ENCODE assay signal across 8 mouse cellular contexts in the genomic region with DNA sequence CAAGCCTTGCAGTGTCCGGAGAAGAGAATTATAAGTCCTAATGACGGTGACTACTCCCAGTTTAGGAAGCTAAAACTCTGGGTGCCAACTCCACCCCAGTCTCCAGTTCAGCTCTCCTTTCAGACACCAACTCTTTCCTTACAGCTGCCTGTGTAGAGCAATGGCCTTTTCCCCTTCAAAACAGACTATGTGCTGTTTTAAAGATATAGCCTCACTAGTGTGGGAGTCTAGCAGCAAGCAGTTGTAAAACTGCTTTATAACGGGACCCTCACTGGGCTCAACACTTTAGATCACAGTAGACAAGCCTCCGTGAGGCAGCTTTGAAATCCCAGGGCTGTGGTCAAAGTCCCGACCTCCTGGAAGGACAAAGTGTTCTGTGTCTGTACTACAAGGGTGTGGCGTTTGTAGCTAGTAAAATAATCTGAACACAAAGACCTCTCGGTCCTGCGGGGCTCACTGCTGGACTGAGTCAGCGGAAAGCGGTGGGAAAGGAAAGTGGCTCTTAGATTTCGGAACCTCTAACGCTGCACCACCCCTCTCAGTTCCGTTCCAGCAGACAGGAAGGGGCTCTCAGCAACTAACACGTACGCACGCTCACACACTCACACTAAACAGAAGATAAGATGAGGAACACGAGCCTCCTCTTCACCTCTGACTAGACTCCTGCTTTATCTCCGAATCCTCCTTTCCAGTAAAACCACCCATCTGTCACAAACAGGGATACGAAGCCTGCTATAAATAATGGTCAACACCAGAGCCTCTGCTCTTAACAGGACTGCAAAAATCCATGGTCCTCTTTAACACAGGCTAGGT. TPM values are rescaled to one million over a fixed set of nuclear protein-coding genes. Genes with fewer than 3 reads are reported as not detected.
DNase-seq lines count a peak whose midpoint lies in the region; ATAC-seq and TF ChIP-seq lines count a peak whose summit lies in the region.

No protein-coding gene starts in this region.

- no peaks in the 10 kb centered on the region for H3K36me3 ChIP-seq in heart, embryonic 13.5 days
- H3K36me3 ChIP-seq in kidney, embryonic 15.5 days = no peaks in the 10 kb centered on the region
- no peaks in the 10 kb centered on the region for H3K36me3 ChIP-seq in lung, postnatal 0 days (ENCODE audit: insufficient read depth, low read length)

- H3K27me3 ChIP-seq in heart, embryonic 13.5 days (replicated peaks) = no peaks in the 10 kb centered on the region
- H3K27me3 ChIP-seq in kidney, embryonic 15.5 days = no peaks in the 10 kb centered on the region
- H3K27me3 ChIP-seq in lung, postnatal 0 days (replicated peaks; ENCODE audit: insufficient read depth, low read length) = no peaks in the 10 kb centered on the region

- peak overlapping the region; percentile 71 for H3K4me2 ChIP-seq in heart, embryonic 13.5 days
- peak overlapping the region; percentile 59 for H3K4me2 ChIP-seq in kidney, embryonic 15.5 days
- peak overlapping the region; percentile 59 for H3K4me2 ChIP-seq in lung, postnatal 0 days (replicated peaks; ENCODE audit: low read depth, low read length)

- 10% methylated on average over 19 of the region's 19 CpGs for WGBS in heart, embryonic 13.5 days
- WGBS in kidney, embryonic 15.5 days = 6% methylated on average over 19 of the region's 19 CpGs
- 10% methylated on average over 19 of the region's 19 CpGs for WGBS in lung, postnatal 0 days
- WGBS in olfactory bulb, adult 2 months = 15% methylated on average over 19 of the region's 19 CpGs

- H3K9me3 ChIP-seq in heart, embryonic 13.5 days = no peaks in the 10 kb centered on the region
- H3K9me3 ChIP-seq in kidney, embryonic 15.5 days (replicated peaks) = no peaks in the 10 kb centered on the region
- H3K9me3 ChIP-seq in lung, postnatal 0 days (ENCODE audit: low read length) = no peaks in the 10 kb centered on the region

- TF ChIP-seq EP300 in lung, postnatal 0 days (IDR thresholded peaks at IDR 0.05) = peak; percentile 97

- TF ChIP-seq POLR2A in olfactory bulb, adult 2 months (IDR thresholded peaks at IDR 0.05; ENCODE audit: insufficient read depth, low read depth, low read length) = no peak

- peak overlapping the region; percentile 87 for H3K27ac ChIP-seq in heart, embryonic 13.5 days (replicated peaks)
- peak overlapping the region; percentile 65 for H3K27ac ChIP-seq in kidney, embryonic 15.5 days
- peak overlapping the region; percentile 76 for H3K27ac ChIP-seq in lung, postnatal 0 days (ENCODE audit: low read length)
- H3K27ac ChIP-seq in olfactory bulb, adult 2 months (ENCODE audit: insufficient read depth, low read depth, low read length) = peak overlapping the region; percentile 35

- peaks cover 15% of the 10 kb centered on the region for H3K4me1 ChIP-seq in heart, embryonic 13.5 days
- H3K4me1 ChIP-seq in kidney, embryonic 15.5 days = peaks cover 10% of the 10 kb centered on the region
- H3K4me1 ChIP-seq in lung, postnatal 0 days (ENCODE audit: insufficient read depth, low read depth, low read length) = no peaks in the 10 kb centered on the region
- peaks cover 8% of the 10 kb centered on the region; the same call in 1 of the 2 replicates for H3K4me1 ChIP-seq in olfactory bulb, adult 2 months (ENCODE audit: control insufficient read depth, insufficient read depth, low read length)

- peak overlapping the region; percentile 77 for H3K9ac ChIP-seq in heart, embryonic 13.5 days
- H3K9ac ChIP-seq in kidney, embryonic 15.5 days = 0 out of 2 replicates have a peak overlapping the region, but pooled peaks have one; percentile 19
- peak overlapping the region; percentile 23; the same call in 1 of the 2 replicates for H3K9ac ChIP-seq in lung, postnatal 0 days (replicated peaks; ENCODE audit: low read depth)

- DNase-seq in B cell, adult 2 months = peak; percentile 43 to 44
- peak; percentile 52 for DNase-seq in T-cell, adult 2 months (ENCODE audit: low spot score)
- DNase-seq in lung, postnatal 0 days (ENCODE audit: low spot score) = peak; percentile 89
- DNase-seq in thymus, postnatal 36 days = peak; percentile 44 to 48

- TF ChIP-seq CTCF in lung, postnatal 0 days (IDR thresholded peaks at IDR 0.05) = no peak
- no peak for TF ChIP-seq CTCF in olfactory bulb, adult 2 months (IDR thresholded peaks at IDR 0.05; ENCODE audit: insufficient read depth, low read depth, low read length)

- peak; percentile 67 for ATAC-seq in erythroid progenitor cell, adult 5-6 weeks (replicated peaks; ENCODE audit: low FRiP score, poor library complexity, severe bottlenecking)
- peak; percentile 66 for ATAC-seq in heart, embryonic 13.5 days (ENCODE audit: extremely low read depth, insufficient number of reproducible peaks, low FRiP score, low TSS enrichment)
- peak; percentile 82 for ATAC-seq in kidney, embryonic 15.5 days (replicated peaks; ENCODE audit: low FRiP score)
- peak; percentile 96 for ATAC-seq in lung, postnatal 0 days

- peak overlapping the region; percentile 47 for H3K4me3 ChIP-seq in heart, embryonic 13.5 days
- peak overlapping the region; percentile 37 for H3K4me3 ChIP-seq in kidney, embryonic 15.5 days (replicated peaks)
- H3K4me3 ChIP-seq in lung, postnatal 0 days (ENCODE audit: low read depth, low read length) = peak overlapping the region; percentile 38
- H3K4me3 ChIP-seq in olfactory bulb, adult 2 months (ENCODE audit: insufficient read depth, low read depth, low read length) = peak overlapping the region; percentile 44

RNA-seq across cellular contexts. Expression of a gene that starts 21.0 kb away (rescaled TPM):
- total RNA-seq in erythroid progenitor cell, adult 5-6 weeks (2015; ENCODE audit: low replicate concordance) = 156 and 200 TPM in 2 replicates
- 68.2 and 92.8 TPM in 2 replicates for total RNA-seq in erythroid progenitor cell, adult 5-6 weeks (2017; ENCODE audit: low replicate concordance)
- 28.0 and 32.1 TPM in 2 replicates for polyA plus RNA-seq in heart, embryonic 13.5 days (2015; fragmentation: Nextera tagmentation; extraction: Ambion mirVana)
- polyA plus RNA-seq in kidney, embryonic 15.5 days (2015; fragmentation: Nextera tagmentation; extraction: Ambion mirVana) = 44.8 and 48.4 TPM in 2 replicates
- polyA plus RNA-seq in lung, postnatal 0 days (2015; fragmentation: Nextera tagmentation; extraction: Ambion mirVana) = 42.2 and 48.7 TPM in 2 replicates
- polyA plus RNA-seq in olfactory bulb, adult 2 months (2012; ENCODE audit: insufficient read depth, insufficient read length, low replicate concordance, missing spikeins) = not detected in 2 replicates

Comparison
In these comparisons a context has a peak if more than half of its experiments do, and no peak if none do; other contexts are left out.
1. Peak in every context shown above with its lines: DNase-seq, ATAC-seq, H3K4me3 ChIP-seq and H3K27ac ChIP-seq.
2. H3K27ac ChIP-seq: peak in every context shown above with its lines; median percentile 87 in heart, embryonic 13.5 days; 76 in lung, postnatal 0 days; 65 in kidney, embryonic 15.5 days; 35 in olfactory bulb, adult 2 months.
3. H3K9ac ChIP-seq: peak in every context shown above with its lines; median percentile 77 in heart, embryonic 13.5 days; 23 in lung, postnatal 0 days; 19 in kidney, embryonic 15.5 days.